Mouse (Mus musculus) heart, embryonic 10.5 days (tissue): ENCODE results near the gene Sarnp. TPM values are rescaled to one million over a fixed set of nuclear protein-coding genes. Genes with fewer than 3 reads are reported as not detected.
"Not testable (repeated sequence)": the region's sequence is repeated elsewhere in the genome, so short reads cannot be mapped to it uniquely, and the experiment has no call there.

ENCODE experiments used
- DNase-seq: peaks from one replicate; pipeline ENCODE4 v3.0.0-alpha.2; 2017; ENCODE audit warnings: low spot score
- H3K27ac ChIP-seq: fragments of 300-500 bp; sonication (generic); 2 replicates; pipeline ENCODE4 v1.5.1; 2016; ENCODE audit warnings: mild to moderate bottlenecking
- H3K27me3 ChIP-seq: fragments of 300-500 bp; sonication (generic); 2 replicates; pipeline ENCODE4 v1.6.1; 2016; ENCODE audit warnings: mild to moderate bottlenecking; ENCODE audit not compliant: poor library complexity, insufficient read depth, severe bottlenecking
- H3K36me3 ChIP-seq: fragments of 300-500 bp; sonication (generic); 2 replicates; pipeline ENCODE4 v1.6.1; 2016; ENCODE audit warnings: mild to moderate bottlenecking, moderate library complexity
- H3K4me1 ChIP-seq: fragments of 300-500 bp; sonication (generic); 2 replicates; pipeline ENCODE4 v1.6.1; 2016; ENCODE audit warnings: mild to moderate bottlenecking
- H3K4me3 ChIP-seq: fragments of 300-500 bp; sonication (generic); 2 replicates; pipeline ENCODE4 v1.5.1; 2016; ENCODE audit warnings: mild to moderate bottlenecking, moderate library complexity
- H3K9me3 ChIP-seq: fragments of 300-500 bp; sonication (generic); 2 replicates; pipeline ENCODE4 v1.6.1; 2016; ENCODE audit warnings: mild to moderate bottlenecking, moderate library complexity
- WGBS: fragments of 180-500 bp; shearing (Covaris S2); methylation state at CpG from one replicate; pipeline ENCODE4 v1.1.7; 2016; 5-methylcytosine and 5-hydroxymethylcytosine counted together
- polyA plus RNA-seq: library from polyadenylated mRNA; unstranded; fragments of >200 nt; fragmentation: Nextera tagmentation; extraction: Ambion mirVana; gene quantifications from 2 replicates; pipeline ENCODE4 v1.2.1, GENCODE M21; 2016

Gene Sarnp
- polyA plus RNA-seq, 1 experiment from 2014 or later = 225 TPM

DNA sequence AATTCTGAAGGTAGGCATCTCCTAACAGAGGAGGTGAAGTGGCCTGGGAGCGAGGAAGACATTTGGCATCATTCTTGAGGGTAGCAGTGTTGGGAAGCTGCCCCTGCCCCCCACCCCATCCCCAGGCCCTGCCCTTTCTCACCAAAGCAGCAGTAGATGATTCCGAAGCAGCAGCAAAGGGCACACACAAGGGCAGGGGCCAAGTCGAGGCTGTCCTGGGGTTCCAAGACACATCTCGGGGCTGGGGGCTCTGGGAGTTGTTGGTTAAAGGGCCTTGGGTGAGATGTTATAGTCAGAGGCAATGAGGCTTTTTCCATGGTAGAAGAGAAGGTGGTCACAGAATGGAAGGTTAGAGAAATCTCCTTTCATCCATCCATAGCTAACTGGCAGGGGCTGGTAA, 14.2 kb upstream of the Sarnp start:
- Histone ChIP-seq H3K4me3 (peak overlapping the region; percentile 89), H3K27me3 (no peaks in the 10 kb centered on the region), H3K9me3 (no peaks in the 10 kb centered on the region), H3K36me3 (peaks cover 30% of the 10 kb centered on the region), H3K27ac (peak overlapping the region; percentile 95), H3K4me1 (peaks cover 40% of the 10 kb centered on the region)
- no peak for DNase-seq
- 54% methylated on average over 4 of the region's 4 CpGs for WGBS

DNA sequence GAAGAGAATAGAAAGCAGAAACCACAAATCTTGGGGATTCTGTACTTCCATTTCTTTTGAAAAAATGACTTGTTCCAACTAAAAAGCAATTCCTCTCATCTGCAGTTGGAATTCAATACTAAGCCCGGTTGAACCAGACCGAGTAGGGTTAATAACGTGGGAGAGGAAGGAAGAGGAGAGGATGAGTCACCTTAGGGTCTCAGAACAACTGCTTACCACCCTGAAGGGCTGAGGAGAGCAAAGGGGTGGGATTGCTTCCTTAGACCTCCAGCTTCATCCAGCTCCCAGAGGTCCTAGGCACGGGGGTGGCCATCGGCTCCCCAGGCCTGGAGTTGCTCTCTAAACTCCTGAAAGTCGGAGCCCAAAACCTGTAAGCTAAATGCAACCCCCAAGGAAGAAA, 13.8 kb upstream of the Sarnp start:
- DNase-seq = no peak
- peak overlapping the region; percentile 95 for H3K27ac ChIP-seq
- peak overlapping the region; percentile 89 for H3K4me3 ChIP-seq
- no peaks in the 10 kb centered on the region for H3K9me3 ChIP-seq
- peaks cover 34% of the 10 kb centered on the region for H3K36me3 ChIP-seq
- H3K27me3 ChIP-seq = no peaks in the 10 kb centered on the region
- H3K4me1 ChIP-seq = peaks cover 44% of the 10 kb centered on the region
- 10% methylated on average over 6 of the region's 6 CpGs for WGBS

DNA sequence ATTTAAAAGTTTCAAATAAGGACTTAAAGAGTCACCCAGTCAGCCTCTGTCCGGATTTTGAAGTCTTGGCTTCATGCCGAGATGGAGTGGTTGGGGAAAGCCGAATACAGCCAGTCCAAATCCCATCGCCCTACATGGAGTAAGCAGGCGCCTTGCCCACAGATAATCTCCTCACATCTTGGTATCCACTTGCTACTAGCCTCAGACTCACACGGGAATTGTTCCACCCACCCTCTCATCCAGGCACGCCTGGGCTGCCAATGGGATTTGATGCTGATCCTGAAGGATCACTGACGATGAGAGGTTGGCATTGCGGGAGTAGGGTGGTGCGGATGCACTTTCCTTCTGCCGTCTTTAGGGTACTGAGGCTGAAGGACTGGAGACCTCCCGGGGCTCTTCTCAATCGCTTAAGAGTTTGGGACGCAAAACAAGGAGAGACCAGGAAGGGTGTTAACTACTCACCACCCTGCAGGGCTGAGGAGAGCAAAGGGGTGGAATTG, 13.3 kb upstream of the Sarnp start, which contains the start of gene Dnajc14:
Gene Dnajc14, plus strand, starts transcription at position 292 of the 500 bp plus-strand sequence.
- H3K27ac ChIP-seq = peak within 1 kb of the TSS; percentile 95
- no peaks in the 10 kb centered on the region for H3K9me3 ChIP-seq
- H3K27me3 ChIP-seq = no peaks in the 10 kb centered on the region
- peak; percentile 79 for DNase-seq
- under 1% methylated on average over 14 of the region's 14 CpGs for WGBS
- H3K36me3 ChIP-seq = peaks cover 38% of the 10 kb centered on the region
- peaks cover 49% of the 10 kb centered on the region for H3K4me1 ChIP-seq
- peak within 1 kb of the TSS; percentile 89 for H3K4me3 ChIP-seq

DNA sequence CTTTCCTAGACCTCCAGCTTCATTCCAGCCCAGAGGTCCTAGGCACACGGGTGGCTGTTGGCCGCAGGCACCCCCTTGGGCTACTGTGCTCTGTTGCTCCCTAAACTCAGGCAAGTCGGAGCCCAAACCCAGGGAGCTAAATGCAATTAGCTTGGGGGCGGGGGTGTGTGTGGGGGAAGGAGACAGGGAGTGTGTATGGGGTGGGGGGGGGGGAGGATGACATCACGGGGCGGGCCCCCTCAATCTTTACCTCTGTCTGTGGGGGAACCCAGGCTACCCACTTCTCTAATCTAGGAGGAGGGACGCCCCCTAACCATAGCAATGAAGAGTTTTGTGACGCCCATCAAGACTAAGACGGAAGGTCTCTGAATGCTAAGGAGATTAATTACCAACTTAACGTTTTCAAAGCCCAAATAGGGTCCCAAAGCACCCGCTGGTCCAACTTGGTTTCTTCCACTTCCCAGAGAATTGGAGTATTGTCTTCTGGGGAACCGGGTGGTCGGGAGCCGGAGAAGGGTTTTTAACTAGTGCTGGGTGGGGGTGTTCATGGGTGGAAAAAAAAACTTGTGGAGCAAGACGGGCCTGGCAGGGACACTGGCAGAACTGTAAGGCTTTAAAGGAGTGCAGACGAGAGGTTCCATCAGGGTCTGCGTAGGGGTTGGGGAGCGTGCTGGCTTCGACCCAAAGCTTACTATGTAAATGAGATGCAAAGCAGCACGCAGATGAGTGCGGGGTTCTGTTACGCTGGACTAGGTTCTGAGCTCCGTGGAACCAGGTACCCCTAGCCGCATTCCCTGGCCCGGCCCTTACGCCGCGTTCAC, 12.7 kb upstream of the Sarnp start, which contains the start of gene Tmem198b:
Gene Tmem198b, minus strand, starts transcription at position 100 of the 821 bp plus-strand sequence.
- H3K4me3 ChIP-seq = peak within 1 kb of the TSS; percentile 89
- H3K27me3 ChIP-seq = no peaks in the 10 kb centered on the region
- H3K27ac ChIP-seq = peak within 1 kb of the TSS; percentile 95
- peak; percentile 90 for DNase-seq
- H3K4me1 ChIP-seq = peaks cover 55% of the 10 kb centered on the region
- no peaks in the 10 kb centered on the region for H3K9me3 ChIP-seq
- peaks cover 38% of the 10 kb centered on the region for H3K36me3 ChIP-seq
- under 1% methylated on average over 27 of the region's 28 CpGs for WGBS

DNA sequence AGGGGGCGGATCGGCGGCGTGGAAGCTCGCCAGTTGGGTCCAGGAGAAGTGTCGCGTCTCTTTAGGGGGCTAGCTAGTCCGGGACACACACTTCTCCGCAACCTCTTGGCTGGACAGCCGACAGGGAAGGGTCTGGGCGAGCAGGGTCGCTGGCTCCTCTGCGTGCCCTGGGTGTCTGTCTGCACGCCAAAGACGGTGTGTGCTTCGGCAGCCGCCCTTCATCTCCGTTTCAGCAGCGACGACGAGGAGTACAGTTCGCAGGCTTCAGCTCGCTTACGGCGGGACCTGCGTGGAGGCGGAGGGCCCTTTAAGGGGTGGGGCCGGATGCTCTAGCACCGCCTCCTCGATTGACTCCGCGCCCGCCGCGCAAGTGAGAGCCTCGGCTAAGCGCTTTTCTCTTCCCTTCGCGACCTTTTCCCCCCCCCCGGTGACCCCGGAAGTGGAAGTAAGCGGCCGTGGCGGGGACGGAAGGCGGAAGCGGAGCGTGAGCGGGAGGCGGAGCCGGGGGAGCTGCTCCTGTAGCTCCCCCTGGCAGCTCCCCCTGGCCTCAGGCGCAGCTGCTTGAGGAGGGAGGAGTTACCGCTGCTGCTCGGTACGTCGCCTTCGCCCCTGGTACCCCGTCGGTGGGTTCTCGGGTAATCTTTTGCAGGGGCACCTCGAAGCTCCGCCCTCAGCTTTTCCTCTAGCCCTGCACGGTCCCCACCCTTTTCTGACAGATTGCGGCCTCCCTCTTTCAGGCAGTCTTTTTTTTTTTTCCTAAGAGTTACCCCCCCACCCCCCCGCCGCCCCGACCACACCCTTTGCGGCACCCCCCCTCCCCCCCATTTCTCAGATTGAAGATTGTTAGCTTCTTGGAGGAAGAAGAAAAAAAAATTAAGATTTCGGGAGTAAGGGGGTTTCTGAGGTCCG, 11.8 kb upstream of the Sarnp start:
- Histone ChIP-seq H3K4me3 (peak overlapping the region; percentile 89), H3K4me1 (peaks cover 58% of the 10 kb centered on the region), H3K27ac (peak overlapping the region; percentile 95), H3K9me3 (no peaks in the 10 kb centered on the region), H3K27me3 (no peaks in the 10 kb centered on the region), H3K36me3 (peaks cover 37% of the 10 kb centered on the region)
- under 1% methylated on average over 68 of the region's 70 CpGs for WGBS
- peak; percentile 99 for DNase-seq

DNA sequence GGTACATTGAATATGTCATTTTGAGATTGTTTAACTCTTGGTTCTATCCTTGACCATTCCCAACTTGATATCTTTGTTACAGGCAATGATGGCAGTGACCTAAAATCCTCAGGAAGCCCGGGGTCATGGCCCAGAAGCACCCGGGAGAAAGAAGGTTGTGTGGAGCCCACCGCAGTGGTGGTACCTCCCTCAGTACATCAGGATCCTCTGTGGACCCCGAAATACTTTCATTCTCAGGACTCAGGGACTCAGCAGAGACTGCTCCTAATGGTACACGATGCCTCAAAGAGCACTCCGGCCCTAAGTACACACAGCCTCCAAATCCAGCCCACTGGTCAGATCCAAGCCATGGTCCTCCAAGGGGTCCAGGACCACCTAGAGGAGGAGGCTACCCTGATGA, 11.0 kb upstream of the Sarnp start:
- WGBS = 64% methylated on average over 6 of the region's 6 CpGs
- H3K9me3 ChIP-seq = no peaks in the 10 kb centered on the region
- peak overlapping the region; percentile 89 for H3K4me3 ChIP-seq
- H3K4me1 ChIP-seq = peaks cover 58% of the 10 kb centered on the region
- no peak for DNase-seq
- H3K27me3 ChIP-seq = no peaks in the 10 kb centered on the region
- peak overlapping the region; percentile 95 for H3K27ac ChIP-seq
- peaks cover 32% of the 10 kb centered on the region for H3K36me3 ChIP-seq

DNA sequence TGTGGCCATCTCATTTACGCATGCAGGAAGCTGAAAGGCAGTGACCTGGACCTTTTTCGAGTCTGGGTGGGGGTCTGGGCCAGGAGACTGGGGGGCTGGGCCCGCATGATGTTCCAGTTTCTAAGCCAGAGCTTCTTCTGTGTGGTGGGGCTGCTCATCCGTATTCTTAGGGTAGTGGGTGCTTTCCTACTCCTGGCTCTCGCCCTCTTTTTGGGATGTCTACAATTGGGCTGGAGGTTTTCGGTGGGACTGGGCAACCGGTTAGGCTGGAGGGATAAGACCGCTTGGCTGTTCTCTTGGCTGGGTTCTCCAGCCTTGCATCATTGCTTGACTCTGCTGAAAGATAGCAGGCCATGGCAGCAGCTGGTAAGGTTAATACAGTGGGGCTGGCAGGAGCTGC, 10.1 kb upstream of the Sarnp start:
- 86% methylated on average over 8 of the region's 8 CpGs for WGBS
- Histone ChIP-seq H3K27ac (no peak overlapping the region), H3K9me3 (no peaks in the 10 kb centered on the region), H3K4me3 (peak overlapping the region; percentile 89), H3K4me1 (peaks cover 57% of the 10 kb centered on the region), H3K36me3 (peaks cover 24% of the 10 kb centered on the region), H3K27me3 (no peaks in the 10 kb centered on the region)
- DNase-seq = no peak

DNA sequence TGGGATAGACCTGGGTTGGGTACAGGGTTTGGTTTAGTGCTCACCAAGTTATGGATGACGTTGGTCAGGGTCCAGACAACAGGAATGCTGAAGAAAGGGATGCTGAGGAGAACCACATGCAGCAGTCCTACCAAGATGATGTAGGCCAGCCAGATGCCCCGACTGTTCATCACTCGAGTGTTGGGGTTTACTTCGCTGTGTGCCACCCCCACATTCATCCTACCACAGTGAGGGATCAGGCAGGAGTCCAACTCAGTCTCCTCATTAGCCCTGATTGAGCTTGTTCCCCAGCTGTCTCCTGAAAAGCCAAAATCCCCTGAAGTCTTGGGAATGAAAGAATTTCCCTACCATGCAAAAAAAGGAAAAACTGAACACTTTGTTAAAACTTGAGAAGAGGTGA, 3.1 kb downstream of the Sarnp start:
- whole genome bisulfite sequencing = 92% methylated on average over 4 of the region's 4 CpGs
- Histone ChIP-seq H3K27ac (no peak overlapping the region), H3K4me1 (peaks cover 16% of the 10 kb centered on the region), H3K4me3 (no peak overlapping the region), H3K27me3 (no peaks in the 10 kb centered on the region), H3K36me3 (peaks cover 50% of the 10 kb centered on the region), H3K9me3 (no peaks in the 10 kb centered on the region)
- DNase-seq = no peak

DNA sequence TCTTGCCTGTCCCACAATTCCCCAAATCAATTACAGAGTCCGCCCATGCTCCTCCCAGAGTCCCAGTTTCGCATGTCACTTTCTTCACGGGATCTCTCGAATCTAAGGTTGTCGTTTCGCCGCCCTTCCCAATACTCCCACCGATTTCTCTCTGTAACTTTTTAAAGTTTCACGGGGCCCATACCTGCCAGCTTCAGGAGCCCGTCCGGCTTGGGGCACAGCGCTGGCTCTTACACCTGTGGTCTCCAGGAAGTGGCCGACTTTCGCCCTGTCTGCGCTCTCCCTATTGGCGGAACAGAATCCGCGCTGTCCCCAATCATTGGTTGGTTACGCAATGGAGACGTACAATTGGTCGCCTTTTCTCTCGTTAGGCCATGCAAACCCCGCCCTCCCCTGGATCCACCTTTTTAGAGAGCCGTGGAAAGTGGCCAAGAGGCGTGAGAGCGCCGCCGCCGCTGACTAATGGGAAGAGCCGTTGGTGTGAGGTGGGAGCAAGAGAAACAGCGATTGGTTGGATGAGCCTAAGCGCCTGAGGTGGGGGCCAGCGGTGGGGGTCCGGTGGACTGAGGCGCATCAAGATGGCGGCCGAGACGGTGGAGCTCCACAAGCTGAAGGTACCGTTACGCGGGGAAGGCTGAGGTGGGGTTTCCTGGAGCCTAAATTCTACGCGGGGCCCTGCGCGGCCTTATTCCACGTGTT, 4.4 kb downstream of the Sarnp start, which contains the start of gene Ormdl2:
Gene Ormdl2, minus strand, starts transcription at position 288 of the 699 bp plus-strand sequence.
- H3K36me3 ChIP-seq = peaks cover 40% of the 10 kb centered on the region
- H3K9me3 ChIP-seq = no peaks in the 10 kb centered on the region
- peak within 1 kb of the TSS; percentile 86 for H3K4me3 ChIP-seq
- DNase-seq = peak; percentile 100
- H3K4me1 ChIP-seq = peaks cover 16% of the 10 kb centered on the region
- whole genome bisulfite sequencing = under 1% methylated on average over 46 of the region's 46 CpGs
- H3K27me3 ChIP-seq = no peaks in the 10 kb centered on the region
- peak within 1 kb of the TSS; percentile 93 for H3K27ac ChIP-seq

DNA sequence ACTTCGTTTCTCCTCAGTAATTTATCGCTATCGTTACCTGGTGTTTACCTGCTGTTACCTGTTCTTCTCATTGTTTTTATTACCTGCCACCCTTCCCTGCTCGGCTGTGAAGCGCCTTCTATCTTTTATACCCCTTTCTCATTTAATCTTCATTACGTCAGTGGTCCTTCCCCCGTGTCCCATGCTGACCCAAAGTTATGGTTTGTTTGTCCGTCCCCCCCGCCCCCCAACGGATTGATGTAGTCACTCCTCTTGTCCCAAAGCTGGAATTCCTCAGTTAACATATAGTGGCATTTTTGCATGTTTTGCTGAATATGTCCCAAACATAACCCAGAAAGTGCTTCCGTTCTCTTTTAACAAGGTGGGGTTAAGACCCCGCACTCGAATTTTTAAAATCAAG, 5.0 kb downstream of the Sarnp start:
- Histone ChIP-seq H3K4me1 (peaks cover 16% of the 10 kb centered on the region), H3K27me3 (no peaks in the 10 kb centered on the region), H3K36me3 (peaks cover 38% of the 10 kb centered on the region), H3K9me3 (no peaks in the 10 kb centered on the region), H3K27ac (peak overlapping the region; percentile 93), H3K4me3 (peak overlapping the region; percentile 86)
- WGBS = 3% methylated on average over 13 of the region's 13 CpGs
- no peak for DNase-seq

DNA sequence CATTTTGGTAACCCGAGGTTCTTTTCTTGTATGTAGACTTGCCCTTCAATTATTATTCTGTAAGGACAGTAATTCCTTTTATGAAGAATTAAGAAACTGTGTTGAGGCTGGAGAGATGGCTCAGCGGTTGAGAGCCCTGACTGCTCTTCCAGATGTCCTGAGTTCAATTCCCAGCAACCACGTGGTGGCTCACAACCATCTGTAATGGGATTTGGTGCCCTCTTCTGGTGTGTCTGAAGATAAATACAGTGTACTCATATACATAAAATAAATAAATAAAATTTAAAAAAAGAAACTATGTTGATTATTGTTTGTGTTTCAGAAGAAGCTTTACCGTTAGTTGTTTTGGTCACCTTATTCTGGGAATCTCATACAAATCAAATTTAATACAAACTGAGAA, 6.0 kb downstream of the Sarnp start:
- not testable (repeated sequence) for H3K27ac ChIP-seq, H3K9me3 ChIP-seq, DNase-seq, H3K27me3 ChIP-seq
- H3K36me3 ChIP-seq = peaks cover 36% of the 10 kb centered on the region
- WGBS = 74% methylated on average over 4 of the region's 4 CpGs
- peaks cover 16% of the 10 kb centered on the region for H3K4me1 ChIP-seq
- H3K4me3 ChIP-seq = peak overlapping the region; percentile 86

DNA sequence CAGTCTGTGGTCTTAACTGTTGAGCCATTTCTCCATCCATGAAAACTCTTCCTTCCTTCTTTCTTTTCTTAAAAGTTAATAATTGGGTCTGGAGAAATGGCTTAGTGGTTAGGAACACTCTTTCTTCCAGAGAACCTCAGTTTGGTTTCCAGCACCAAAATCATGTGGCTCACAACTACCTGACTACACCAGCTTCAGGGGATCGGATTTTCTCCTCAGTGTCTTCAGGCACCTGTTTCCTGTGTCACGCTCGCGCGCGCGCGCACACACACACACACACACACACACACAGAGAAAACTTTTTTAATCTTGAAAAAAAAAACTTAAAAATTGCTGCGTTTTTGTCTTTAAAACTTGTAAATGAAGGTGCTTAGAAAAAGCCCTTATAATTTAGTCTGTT, 6.7 kb downstream of the Sarnp start:
- H3K4me1 ChIP-seq = peaks cover 16% of the 10 kb centered on the region
- no peaks in the 10 kb centered on the region for H3K27me3 ChIP-seq
- no peaks in the 10 kb centered on the region for H3K9me3 ChIP-seq
- WGBS = 98% methylated on average over 9 of the region's 9 CpGs
- no peak for DNase-seq
- no peak overlapping the region for H3K27ac ChIP-seq
- peaks cover 28% of the 10 kb centered on the region for H3K36me3 ChIP-seq
- H3K4me3 ChIP-seq = no peak overlapping the region
